Mouse (Mus musculus) adrenal gland, adult 18-20 months (tissue): ENCODE measurements at regions not wholly inside any gene's neighbourhood (a gene's known extent, or its start where the extent isn't known, plus 50 kb on each side); places are given as distances from the start of the nearest gene placed in this dataset.

Source experiments
- DNase-seq, 2 experiments: peaks; one replicate each; pipeline ENCODE4 v3.0.0; 2021 to 2022; ENCODE audit warnings: low spot score in 2 of 2

DNA sequence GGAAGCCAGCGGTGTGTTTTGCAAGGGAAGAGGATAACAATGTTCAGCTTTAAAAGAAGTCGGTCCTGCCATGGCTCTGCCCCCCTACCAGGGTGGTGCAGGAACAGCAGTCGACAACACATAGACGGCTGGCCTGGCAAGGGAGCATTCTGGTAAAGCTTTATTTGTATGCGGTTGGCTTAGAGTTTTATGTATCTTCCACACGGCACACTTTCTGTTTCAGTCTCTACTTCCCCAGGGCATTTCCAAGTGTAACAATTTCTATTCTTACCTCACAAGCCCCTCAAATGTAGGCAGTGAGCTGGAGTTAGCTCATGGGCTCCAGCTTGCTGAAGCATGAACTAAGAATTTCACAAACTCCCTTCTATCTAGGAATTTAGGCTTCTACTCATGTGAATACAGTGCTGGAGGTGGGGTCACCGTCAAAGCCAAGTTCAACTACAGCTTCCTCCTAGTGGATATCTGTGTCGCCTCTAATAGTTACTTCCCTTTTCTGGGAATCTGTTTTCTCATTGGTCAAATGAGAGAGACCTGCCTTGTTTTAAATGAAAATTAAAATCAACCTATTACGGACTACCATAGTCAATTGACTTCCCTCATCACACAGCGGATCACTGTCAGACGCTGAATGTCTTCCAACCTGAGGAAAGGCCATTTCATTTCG is 190.2 kb upstream of the Dynlrb2 start:
- DNase-seq = no peak

DNA sequence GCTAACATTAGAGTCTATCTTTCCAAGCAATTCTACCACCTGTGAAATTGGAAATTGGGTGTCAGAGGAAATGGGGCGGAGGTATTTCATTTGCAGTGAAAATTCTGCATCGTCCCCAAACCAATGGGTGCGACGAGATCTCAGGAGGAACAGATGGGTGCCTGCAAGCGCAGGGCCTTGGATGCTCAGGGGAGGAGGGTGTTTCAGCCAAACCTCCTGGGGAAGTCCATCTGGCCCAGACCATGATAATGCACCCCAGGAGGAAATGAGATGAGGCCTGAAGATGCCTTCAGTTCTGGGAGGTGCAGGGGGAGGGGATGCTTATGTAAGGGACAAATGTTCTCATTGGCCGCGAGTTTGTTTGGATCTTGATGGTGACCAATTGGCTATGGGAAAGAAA is 205.9 kb upstream of the Dynlrb2 start:
- no peak for DNase-seq

DNA sequence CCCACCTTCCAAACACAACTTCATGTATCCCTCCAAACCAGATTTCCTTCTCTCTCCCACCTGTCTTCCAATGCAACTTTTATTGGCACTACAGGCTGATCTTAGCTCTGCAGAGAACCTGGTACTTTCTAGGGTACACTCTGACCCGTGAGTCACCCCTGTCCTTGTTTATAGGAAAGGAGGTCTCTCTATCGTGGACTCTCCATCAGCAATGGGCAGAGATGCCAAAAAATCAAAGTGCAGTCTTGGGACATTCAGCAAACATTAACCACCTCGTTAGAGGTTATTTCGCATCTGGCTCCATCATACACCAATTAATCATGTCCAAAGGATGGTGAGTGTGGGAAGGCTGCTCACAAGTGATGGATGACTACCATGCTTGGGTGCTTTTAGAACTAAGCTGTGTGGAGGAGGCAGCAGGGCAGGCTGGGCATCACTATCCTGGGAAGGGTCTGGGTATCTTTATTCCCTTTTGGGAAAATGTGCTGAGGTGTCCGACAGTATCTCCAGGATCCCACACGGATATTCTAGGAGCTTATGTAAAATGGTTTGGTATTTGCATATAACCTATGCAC is 214.0 kb upstream of the Dynlrb2 start:
- no peak for DNase-seq

DNA sequence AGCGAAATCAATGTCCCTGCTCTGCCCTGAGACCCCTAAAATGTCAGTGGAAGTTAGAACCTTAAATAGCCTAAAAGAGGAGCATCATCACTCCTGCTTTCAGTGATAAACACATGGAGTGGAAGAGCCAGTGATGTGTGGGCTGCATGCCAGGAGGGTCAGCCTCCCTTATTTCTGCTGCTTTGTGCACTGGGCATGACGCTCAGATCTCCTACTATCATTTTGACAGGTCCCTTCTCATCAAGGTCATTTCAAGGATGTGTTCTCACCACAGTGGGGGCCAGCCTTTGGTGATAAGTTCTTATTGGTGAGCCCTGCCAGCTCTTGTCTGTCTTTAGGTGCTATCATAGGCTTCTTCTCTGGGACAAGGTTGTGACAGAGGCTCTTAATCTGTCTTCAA is 215.5 kb upstream of the Dynlrb2 start:
- DNase-seq = no peak

DNA sequence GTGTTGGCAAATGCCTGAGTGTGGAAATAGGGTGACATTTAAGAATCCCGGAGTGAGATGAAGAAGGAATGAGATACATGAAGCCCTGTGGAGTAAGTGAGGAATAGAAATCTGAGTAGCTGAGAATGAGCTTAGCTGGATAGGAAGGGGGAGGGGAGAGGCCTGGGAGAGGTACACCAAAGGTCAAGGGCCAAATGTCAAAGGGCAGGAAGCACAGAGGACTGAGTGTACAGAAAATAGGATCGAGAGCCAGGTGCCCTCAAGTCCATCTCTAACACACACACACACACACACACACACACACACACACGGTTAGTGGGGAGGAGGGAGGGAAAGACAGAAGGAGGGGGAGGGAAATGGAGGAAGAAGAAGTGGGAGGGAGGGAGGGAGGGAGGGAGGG is 220.8 kb upstream of the Dynlrb2 start:
- DNase-seq = no peak

DNA sequence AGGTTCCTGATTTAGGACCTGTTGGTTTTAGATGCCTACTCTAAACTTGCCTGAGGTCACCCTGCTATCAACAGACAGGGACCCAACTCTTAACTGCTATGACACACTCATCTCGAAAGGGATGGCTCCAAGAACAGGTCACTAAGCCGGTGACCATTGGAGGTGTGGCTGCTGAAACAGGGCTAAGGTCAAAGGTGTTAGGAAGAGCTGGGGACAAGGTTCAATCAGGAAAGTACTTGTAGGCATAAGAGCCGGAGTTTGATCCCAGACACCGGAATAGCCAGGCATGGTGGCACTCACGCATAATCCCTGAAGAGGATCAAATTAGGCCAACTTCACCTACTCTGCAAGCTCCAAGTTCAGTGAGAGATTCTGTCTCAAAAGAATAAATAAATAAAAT is 222.4 kb upstream of the Dynlrb2 start:
- no peak for DNase-seq

DNA sequence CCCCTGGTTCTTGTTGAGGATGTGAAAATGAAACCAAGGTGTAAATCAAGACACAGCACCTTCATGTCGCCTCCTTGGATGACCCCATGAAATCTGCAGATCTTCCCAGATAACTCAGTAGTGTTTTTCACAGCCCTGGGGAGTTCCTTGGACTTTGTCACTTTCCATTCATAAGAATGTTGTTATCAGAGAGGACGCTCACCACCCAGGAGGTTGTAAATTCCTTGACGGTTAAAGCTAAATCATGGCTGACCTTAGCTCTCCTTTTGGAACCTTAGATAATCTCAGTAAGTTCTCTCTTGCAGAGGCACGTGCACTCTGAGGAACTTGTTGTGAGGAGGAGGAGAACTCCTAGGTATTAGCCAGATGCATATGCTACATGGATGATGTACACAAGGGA is 229.8 kb upstream of the Dynlrb2 start:
- no peak for DNase-seq

DNA sequence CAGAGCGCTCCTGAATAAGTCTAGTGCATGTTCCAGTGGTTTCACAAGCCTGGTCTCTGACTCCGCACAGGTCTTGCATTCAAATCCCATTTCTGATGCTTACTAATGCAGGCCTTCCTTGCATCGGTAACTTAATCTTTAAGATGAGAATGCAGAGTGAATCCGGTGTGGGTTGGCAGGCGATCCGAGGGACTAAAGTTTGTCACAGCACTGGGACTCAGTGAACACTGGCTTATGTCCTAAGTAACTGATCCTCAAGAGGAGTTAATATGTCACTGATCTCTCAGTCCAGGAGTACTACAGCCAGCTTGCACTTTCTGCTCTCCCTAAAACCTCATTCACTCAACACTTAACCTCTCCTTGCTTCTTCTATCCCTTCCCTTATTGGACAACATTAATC is 233.5 kb upstream of the Dynlrb2 start:
- DNase-seq = no peak

DNA sequence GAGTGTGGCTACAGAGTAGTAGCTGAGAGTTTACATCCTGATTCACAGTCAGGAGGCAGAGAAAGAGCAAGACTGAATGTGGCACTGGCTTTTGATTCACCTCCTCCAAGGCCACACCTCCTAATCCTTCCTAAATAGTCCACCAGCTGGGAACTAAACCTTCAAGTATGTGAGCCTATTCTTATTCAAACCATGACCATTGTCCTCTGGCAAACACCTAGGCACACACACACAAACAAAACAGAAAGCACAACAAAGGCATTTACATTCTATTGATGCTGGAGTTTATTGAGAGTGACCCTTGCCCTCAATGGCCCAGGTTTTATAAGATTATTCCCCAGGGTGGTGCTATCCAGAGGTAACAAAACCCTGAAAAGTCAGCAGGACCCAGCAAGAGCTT is 235.4 kb upstream of the Dynlrb2 start:
- no peak for DNase-seq

DNA sequence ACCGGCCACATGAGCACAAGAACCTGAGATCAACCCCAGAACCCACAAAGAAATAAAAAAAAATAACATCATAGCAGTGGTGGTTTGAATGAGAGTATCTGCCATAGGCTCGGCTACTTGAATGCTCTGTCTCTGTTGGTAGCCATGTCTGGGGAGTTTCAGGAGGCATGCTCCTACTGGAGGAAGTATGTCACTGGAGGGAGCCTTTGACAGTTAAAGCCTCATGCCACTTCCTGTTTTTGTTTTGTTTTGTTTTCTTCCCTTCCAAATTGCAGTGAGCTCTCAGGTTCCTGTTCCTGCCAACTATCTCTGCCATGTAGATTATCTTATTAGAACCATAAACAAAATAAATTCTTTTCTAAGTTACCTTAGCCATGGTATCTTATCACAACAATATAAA is 236.1 kb upstream of the Dynlrb2 start:
- DNase-seq = no peak

DNA sequence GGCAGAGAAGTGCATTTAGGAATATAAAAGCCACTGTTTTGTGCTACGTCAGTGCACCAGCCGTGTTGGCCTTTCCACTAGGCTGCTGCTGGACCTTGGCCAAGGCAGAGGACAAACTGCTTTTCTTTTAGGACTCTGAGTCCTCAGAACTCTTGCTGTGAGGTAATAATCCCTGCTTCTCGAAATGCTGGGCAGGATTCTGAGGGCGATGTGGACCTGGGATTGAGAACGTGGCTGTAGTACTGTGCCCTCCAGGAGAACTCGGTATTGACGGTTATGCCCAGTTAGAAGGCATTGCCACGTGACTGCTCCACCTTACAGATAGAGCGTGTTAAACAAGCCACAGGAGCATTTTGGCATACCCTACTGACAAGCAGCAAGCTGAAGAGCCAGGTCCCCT is 236.6 kb upstream of the Dynlrb2 start:
- DNase-seq = peak in 1 of 2 experiments; percentile 37

DNA sequence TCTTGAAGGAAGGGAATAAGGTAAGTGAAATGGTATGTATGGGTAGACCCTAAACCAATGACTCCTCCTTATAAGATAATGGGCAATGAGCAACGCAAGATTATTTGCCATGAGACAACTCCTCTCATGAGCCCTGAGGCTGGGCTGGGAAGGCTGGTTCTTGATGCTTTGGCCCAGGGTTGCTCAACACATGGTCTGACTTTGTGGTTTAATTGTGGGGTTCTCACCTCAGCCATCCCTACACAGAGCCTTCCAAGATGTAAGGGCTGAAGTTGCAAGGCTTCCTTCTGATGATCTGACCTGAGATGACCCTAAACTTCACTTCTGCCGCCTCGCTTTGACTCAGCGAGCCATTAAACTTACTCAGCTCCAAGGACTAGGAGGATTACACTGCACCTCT is 237.8 kb upstream of the Dynlrb2 start:
- DNase-seq = no peak

DNA sequence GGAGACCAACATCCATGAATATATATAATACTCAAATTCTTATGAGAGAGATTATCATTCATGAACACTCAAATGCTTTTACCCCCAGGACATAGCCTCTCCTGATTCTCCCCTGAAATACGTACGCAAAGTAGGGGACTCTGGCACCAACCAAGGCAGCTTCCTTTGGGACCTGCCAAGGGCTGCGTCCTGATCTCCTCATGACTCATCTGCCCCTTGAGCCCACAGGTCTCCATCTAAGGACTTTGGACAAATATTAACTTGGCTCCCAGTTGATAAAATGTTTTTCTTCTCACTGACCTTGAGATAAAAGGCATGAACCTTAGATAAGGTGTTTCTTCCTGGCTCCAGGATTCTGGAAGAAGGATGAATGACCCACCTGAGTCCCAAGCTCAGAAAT is 239.2 kb upstream of the Dynlrb2 start:
- no peak for DNase-seq

DNA sequence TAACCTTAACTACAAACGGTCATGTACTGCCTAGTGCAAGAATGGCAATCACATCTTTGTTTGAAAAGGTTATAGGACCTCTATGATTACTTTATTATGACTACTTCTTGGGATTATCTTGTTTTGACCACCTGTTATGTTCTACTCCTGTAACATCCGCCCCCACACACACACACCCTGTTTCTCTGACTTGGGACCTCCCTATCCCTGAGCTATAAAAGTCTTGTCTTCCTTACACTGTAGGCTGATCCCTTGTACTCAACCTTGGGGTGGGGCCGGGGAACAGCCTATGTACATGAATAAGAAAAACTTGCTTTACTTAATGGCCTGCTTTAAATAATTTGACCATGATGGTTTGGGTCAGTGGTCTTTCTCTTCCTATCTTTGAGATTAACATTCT is 240.7 kb upstream of the Dynlrb2 start:
- DNase-seq = no peak

DNA sequence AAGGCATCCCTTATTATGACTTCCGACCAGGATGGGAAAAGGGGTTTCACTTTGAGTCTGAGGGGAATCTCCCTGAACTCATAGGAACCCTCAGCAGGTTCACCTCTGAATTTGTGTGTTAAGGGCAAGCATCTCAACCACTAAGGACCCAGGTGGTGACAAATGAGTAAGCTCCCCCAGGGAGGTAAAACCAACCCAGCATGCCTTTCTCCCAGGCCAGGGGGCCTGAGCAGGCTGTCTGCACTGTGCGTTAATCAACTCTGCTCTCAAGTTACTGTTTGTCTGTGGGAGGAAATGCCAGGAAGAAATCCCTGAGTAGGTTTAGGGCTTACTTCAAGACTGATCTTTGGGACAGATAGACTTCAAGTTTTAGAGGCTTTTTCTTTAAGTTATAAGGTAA is 243.5 kb upstream of the Dynlrb2 start:
- no peak for DNase-seq

DNA sequence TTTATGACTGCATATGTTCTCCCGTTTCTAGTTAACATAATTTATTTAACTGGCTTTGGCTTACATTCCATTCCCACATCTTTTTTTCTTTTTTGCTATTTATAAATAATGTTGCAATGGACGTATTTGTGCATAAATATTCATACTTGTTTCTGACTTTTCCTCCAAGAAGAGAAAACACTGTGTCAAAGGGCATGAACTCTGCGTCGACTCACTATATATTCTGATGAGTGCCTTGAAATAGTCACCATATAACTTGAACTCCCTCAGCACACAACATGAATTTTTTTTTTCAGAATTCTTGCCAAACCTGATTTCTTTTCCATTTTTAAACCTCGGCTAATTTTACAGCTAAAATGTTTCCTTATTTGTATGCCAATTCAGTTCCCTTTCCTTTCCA is 249.4 kb upstream of the Dynlrb2 start:
- DNase-seq = no peak

DNA sequence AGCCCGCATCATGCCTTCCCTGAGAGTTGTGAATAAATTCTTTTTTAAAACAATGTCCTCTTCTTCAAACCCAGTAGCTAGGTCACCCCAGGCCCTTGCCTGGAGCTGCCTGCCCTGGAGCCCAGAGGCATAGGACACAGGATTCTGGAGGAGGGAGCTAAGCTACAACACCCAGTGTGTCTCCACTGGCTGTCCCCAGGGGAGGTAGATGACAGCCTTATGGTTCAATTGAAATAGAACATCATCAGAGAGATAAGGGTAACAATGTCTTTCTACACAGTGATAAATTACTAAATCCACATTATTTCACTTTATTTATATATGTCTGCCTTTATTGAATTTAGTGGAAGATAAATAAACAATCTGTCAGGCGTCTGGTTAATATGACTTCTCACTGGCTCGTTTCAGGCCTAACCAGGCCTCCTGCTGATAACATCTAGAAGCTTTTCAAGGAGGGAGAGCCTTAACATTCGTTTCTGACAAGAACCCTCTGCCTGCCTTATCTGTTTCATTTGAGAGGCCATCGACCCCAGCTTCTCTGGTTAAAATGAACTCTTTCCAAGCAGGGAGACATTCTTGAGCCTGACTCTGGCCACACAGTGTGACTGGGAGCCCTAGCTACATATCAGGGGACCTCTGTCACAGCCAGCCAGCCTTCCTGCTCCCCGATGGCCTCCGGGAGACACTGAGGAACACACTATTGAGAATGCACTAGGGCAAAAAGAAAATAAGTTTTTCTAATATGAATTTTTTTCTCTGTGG is 252.1 kb upstream of the Dynlrb2 start:
- DNase-seq = no peak

DNA sequence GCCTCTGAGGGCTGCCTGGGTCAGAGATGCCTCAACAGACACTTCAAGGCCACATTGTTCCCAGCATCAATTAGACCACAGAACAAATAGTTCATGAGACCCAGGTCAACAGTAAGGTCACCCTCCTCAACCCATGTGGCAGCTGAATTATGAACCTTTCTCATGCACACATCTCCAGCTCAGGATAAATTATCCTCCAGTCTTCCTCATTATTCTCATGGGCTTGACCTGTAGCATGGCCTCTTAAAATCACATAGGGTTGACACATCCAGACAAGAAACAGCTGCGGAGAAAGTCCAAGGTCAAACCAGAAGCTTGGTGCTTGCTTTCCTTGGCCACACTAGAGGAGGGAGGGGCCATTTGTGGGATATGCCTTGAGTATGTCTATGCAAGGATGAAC is 256.4 kb upstream of the Dynlrb2 start:
- DNase-seq = no peak

DNA sequence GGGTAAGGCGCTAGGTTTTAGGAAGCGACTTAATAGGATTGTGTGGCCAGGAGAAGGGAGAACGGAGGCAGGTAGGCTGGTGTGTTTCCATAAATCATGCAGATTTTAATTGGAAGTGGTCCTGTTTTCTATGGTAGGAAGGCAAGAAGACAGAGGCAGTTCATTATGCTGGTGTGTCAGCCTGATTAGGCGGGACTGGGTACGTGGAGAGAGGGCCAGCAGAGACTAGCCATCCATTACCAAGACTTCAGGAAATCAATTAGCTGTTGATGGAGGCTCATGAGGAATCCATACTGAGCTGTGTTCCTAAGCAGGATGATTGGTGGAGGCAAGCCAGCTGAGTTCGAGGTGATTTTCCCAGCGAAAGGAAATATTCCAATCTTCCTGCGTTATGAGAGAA is 261.3 kb upstream of the Dynlrb2 start:
- DNase-seq = no peak

DNA sequence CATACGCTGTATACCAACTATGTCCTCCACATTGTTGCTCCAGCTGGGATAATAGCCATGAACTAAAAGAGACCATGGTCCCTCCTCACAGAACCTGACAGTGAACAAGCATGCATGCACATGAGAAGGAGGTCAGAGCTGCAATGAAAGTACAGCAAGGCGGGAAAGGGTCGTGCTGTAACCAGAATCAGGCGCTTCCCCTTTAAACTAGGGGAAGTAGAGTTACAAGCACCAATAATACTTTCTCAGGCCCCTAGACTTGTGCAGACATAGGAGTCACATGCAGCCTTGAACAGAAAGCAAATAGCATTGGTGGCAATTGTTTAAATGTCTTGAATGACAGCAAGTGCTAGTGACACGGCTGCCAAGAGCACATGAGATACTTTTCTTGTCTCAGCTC is 261.8 kb upstream of the Dynlrb2 start:
- DNase-seq = no peak

DNA sequence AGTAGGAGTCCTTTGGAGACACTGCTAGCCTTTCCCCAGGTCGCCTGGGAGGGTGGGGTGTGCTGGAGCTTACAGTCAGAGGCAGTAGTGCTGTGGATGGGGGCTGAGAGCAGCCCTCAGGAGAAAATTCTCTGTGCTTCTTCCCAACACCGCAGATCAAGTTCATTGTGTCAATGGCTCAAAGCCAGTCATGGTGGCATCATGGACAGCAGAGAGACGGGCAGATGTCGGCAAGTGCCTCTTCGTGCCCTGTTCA is 262.9 kb upstream of the Dynlrb2 start:
- no peak for DNase-seq

DNA sequence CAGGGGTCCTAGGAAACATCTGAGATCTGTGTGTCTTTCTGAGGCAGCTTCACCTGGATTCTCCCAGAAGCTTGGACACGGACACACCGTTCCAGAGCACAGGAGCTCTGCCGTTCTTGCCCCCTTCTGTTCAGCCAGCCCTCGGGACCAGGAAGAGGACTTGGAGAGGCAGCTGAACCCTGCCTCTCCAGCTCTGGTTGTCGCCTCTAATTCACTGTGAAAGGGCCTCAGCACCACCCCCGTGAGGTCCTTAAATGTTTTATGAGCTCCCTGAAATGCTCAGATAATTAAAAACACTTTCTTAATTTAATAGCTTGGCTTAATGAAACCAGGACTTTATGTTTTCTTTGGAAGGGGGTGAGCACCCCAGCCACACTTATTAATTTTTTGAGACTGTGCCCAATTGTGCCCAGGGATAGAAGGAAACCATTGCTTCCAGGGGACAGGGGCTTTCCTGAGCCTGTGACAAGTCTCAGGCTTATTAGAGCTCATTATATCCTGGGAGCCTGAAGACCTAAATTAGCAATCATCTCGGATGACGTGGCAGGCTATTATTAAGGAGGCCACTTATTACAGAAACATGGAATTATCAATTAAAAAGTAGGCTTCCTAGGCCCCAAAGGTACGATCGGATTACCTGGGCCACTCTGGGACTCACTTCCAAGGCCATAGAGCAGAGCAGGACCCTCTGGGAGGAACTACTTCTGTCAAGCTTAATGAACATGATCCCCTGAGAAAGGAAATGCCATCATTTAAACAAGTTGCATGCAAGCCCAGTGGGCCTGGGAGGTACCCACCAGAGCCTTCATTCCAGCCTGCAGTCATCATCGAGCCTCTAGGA is 263.4 kb upstream of the Dynlrb2 start:
- DNase-seq = no peak
